Mouse (Mus musculus): ENCODE data around the gene Hspa5. TPM values are rescaled to one million over a fixed set of nuclear protein-coding genes. Genes with fewer than 3 reads are reported as not detected.
"Not testable (repeated sequence)": the region's sequence is repeated elsewhere in the genome, so short reads cannot be mapped to it uniquely, and the experiment has no call there.

Gene Hspa5
- polyA plus RNA-seq, 1 experiment = 328 TPM

DNA sequence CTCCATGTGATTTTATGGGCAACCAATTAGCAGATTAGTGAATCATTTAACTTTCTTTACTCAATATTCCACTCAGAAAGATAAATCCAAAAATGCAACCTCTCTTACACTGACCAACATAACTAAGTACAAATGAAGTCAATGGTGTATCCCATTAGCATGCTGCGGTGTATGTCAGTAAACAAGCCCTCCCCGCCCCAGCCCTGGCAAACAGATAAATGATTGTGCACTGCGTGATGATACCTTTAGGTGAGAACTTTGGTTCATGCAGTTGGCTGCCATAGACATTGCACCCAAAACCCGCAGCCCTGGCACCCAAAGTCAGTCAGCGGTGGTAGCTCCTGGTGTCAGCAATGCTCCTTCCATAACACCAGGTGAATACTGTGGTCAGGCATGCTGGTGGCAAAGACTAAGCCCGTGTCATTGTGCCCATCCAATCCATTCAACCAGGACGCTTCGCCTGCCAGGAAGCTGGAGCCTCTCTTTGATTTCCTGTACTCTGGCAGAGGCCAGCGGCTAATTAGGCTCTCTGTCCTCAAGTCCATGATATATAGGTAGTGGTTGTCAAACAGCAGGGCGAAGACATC lies 33.7 kb downstream of the Hspa5 start:
- Histone ChIP-seq H3K27ac (ENCODE audit: insufficient read depth, low read depth, low read length) (no peak overlapping the region), H3K4me3 (ENCODE audit: insufficient read depth, low read length) (no peak overlapping the region), H3K4me1 (ENCODE audit: control insufficient read depth, insufficient read depth, low read length) (peaks cover 34% of the 10 kb centered on the region)
- TF ChIP-seq CTCF (IDR thresholded peaks at IDR 0.05; ENCODE audit: low read depth, low read length) = no peak

DNA sequence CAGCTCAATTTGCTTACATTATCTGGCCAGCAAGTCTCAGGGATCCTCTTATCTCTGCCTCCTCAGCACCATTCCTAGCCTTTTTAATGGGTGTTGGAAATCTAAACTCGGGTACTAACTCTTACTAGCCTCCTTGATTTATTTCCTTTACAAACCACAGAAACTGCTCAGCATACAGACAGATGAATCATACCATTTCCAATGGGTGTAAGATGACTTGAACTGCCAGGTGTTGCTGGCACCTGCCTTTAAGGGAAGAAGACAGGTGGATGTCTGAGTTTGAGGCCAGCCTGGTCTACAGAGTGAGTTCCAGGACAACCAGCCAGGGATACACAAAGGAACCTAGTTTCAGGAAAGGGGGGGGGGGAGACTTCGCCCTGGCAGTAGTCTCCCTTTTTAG lies 36.3 kb downstream of the Hspa5 start:
- TF ChIP-seq POLR2A (IDR thresholded peaks at IDR 0.05; ENCODE audit: borderline replicate concordance, low read depth, low read length) (no peak), CTCF (IDR thresholded peaks at IDR 0.05; ENCODE audit: low read depth, low read length) (no peak)
- Histone ChIP-seq H3K4me1 (ENCODE audit: control insufficient read depth, insufficient read depth, low read length) (peaks cover 31% of the 10 kb centered on the region), H3K4me3 (ENCODE audit: insufficient read depth, low read length) (no peak overlapping the region), H3K27ac (ENCODE audit: insufficient read depth, low read depth, low read length) (no peak overlapping the region)

DNA sequence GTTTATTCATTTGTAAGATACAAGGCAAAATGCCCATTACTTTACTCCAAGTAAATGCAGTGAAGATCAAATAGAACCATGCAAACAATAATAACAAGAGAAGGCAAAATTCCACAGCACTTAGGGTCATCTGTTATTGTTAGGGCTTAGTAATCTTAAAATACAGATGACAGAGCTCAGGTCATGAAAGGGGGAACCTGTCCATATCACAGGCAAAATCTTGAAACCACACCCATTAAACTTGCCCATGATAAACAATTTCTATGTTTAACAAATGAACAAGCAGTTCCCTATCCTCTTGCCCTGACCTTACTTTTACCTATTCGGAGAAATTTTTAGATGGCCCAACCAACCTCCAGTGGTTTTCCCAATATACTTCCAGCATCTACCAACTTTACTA lies 37.8 kb downstream of the Hspa5 start:
- Histone ChIP-seq H3K4me3 (ENCODE audit: insufficient read depth, low read length) (no peak overlapping the region), H3K27ac (ENCODE audit: insufficient read depth, low read depth, low read length) (no peak overlapping the region), H3K4me1 (ENCODE audit: control insufficient read depth, insufficient read depth, low read length) (peaks cover 22% of the 10 kb centered on the region)
- TF ChIP-seq CTCF (IDR thresholded peaks at IDR 0.05; ENCODE audit: low read depth, low read length) (no peak), POLR2A (IDR thresholded peaks at IDR 0.05; ENCODE audit: borderline replicate concordance, low read depth, low read length) (no peak)

DNA sequence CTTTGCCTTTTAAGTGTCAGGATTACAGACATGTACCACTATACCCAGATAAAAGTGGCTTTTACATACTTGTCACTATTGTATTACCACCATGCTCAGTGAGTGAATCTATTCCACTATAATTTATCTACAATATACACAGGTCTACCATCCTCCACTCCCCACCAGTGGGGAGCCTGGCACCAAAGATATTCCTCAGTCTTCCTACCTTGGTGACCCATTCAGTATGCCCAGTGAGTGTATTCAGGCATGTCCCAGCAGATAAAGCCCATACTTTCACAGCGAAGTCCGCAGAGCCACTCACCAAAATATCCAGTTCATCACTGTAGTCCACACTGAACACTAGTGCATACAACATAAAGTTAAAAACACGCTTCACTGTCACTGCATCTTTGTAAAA lies 39.0 kb downstream of the Hspa5 start:
- H3K27ac ChIP-seq (ENCODE audit: insufficient read depth, low read depth, low read length) = no peak overlapping the region
- H3K4me3 ChIP-seq (ENCODE audit: insufficient read depth, low read length) = no peak overlapping the region
- H3K4me1 ChIP-seq (ENCODE audit: control insufficient read depth, insufficient read depth, low read length) = peaks cover 16% of the 10 kb centered on the region
- TF ChIP-seq POLR2A (IDR thresholded peaks at IDR 0.05; ENCODE audit: borderline replicate concordance, low read depth, low read length) = no peak
- TF ChIP-seq CTCF (IDR thresholded peaks at IDR 0.05; ENCODE audit: low read depth, low read length) = no peak

DNA sequence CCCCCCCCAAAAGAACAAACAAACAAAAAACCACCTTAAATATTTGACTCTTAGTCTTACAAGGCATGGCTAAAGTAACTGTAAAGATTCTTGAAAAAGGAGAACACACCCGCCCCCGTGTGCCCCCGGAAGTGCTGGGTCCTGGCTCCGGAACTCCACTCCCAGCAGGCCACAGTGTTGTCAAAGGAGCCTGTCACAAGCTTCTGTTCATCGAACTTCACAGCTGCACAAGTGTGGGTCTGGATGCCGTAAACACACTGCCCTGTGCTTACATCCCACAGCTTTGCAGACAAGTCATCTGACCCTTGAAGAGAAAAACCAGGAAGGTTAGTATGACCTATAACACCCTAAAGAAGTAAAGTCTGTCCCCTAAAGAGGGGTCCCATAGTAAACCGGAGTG lies 40.9 kb downstream of the Hspa5 start:
- no peak for TF ChIP-seq CTCF (IDR thresholded peaks at IDR 0.05; ENCODE audit: low read depth, low read length)
- no peak for TF ChIP-seq POLR2A (IDR thresholded peaks at IDR 0.05; ENCODE audit: borderline replicate concordance, low read depth, low read length)
- peaks cover 7% of the 10 kb centered on the region for H3K4me1 ChIP-seq (ENCODE audit: control insufficient read depth, insufficient read depth, low read length)
- no peak overlapping the region for H3K4me3 ChIP-seq (ENCODE audit: insufficient read depth, low read length)
- no peak overlapping the region for H3K27ac ChIP-seq (ENCODE audit: insufficient read depth, low read depth, low read length)

DNA sequence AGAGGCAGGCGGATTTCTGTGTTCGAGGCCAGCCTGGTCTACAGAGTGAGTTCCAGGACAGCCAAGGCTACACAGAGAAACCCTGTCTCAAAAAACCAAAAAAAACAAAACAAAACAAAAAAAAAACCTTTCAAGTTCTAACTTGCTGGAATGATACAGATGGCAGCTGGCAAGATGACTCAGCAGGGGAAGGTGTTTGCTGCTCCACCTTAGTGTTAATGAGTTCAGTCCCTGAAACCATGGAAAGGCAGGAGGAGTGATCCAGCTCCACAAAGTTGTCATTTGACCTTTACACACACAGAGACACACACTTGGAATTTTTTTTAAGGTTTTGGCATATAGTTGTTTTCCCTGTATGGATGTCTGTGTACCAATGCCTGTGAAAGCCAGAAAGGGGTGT lies 44.1 kb downstream of the Hspa5 start:
- H3K4me3 ChIP-seq (ENCODE audit: insufficient read depth, low read length); H3K27ac ChIP-seq (ENCODE audit: insufficient read depth, low read depth, low read length); H3K4me1 ChIP-seq (ENCODE audit: control insufficient read depth, insufficient read depth, low read length): not testable (repeated sequence)

DNA sequence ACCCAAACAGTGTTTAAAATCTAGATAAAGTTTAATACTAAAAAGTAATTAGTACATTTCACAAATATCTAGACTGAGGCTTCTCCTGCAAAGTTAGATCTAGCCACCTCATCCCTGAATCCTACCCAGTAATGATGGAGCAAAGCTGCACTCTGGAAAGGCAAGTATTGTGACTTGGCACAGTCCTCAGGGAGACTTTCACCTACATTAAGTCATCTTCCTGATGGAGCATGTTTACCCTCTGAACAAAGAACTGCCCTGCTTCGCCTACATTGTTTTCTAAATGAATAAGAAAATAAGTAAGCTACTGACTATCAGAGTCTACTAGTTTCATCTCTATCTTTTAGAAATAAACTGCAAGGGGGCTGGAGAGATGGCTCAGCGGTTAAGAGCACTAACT lies 46.7 kb downstream of the Hspa5 start:
- Histone ChIP-seq H3K27ac (ENCODE audit: insufficient read depth, low read depth, low read length) (no peak overlapping the region), H3K4me1 (ENCODE audit: control insufficient read depth, insufficient read depth, low read length) (peaks cover 6% of the 10 kb centered on the region; the same call in 1 of the 2 replicates), H3K4me3 (ENCODE audit: insufficient read depth, low read length) (no peak overlapping the region)
- TF ChIP-seq CTCF (IDR thresholded peaks at IDR 0.05; ENCODE audit: low read depth, low read length) = no peak
- TF ChIP-seq POLR2A (IDR thresholded peaks at IDR 0.05; ENCODE audit: borderline replicate concordance, low read depth, low read length) = no peak

DNA sequence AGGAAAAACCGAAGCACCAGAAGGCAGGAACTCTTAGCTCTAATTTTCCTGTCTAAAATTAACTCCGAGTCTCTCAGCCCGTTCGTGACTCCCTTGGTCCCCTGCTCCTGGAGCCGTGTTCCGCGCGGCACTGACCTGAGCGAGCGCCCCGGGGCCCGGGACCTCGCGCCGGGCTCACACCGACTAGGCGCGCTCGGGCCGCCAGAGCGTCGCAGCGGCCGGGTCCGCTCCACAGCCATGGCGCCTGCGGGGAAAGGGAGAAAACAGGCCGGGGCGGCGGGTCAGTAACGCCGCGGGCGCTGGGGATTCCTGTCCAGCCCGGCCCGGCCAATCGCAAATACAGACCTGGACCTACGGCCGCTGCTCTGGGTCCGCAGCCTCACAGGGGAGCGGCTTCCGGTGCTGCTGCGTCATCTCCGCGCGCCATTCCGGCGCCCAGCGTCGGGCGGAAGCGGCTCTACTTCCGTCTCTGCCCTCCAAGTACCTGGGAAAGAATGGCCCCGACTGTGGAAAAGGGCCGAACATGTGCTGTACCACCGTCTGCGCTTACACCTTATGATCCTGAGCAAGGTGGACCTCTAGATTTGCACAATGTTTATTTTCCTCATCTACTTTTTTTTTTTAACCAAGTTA lies 54.2 kb downstream of the Hspa5 start, which contains the start of gene Fbxw2:
TSS of gene Fbxw2 (minus strand) at position 485 of the 633 bp plus-strand sequence.
- H3K4me1 ChIP-seq (ENCODE audit: control insufficient read depth, insufficient read depth, low read length) = peaks cover 19% of the 10 kb centered on the region

DNA sequence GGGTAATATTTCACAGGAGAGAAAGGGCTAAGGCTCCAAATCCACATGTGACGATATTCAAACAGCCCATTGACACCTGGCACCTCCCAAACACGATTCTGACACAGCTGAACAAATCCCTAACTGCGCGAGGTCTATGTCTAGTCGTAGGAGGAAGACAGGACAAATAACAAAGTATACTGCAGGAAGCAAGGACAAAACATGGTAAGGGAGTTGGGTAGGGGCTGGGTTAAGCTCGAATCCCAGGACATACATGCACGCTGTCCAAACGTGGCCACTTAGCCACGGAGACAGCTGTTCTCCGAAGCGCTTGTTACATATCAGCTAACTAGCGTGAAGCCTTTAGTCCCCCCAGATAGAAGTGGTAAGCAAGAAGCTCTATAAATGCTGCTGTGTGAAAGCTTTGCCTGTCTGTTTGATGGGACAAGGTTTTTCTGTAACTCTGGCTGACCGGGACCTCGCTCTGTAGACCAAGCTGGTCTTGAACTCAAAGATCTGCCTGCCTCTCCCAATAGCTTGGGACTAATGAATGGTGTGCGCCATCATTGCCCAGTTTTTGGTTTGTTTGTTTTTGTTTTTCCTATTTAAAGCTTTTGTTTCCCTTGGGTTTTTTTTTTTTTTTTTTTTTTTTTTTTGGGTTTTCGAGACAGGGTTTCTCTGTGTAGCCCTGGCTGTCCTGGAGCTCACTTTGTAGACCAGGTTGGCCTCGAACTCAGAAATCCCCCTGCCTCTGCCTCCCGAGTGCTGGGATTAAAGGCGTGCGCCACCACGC lies 54.9 kb downstream of the Hspa5 start:
- Histone ChIP-seq H3K4me3 (ENCODE audit: insufficient read depth, low read length) (peak overlapping the region; percentile 69), H3K27ac (ENCODE audit: insufficient read depth, low read depth, low read length) (peak overlapping the region; percentile 51), H3K4me1 (ENCODE audit: control insufficient read depth, insufficient read depth, low read length) (peaks cover 19% of the 10 kb centered on the region)
- no peak for TF ChIP-seq POLR2A (IDR thresholded peaks at IDR 0.05; ENCODE audit: borderline replicate concordance, low read depth, low read length)
- TF ChIP-seq CTCF (IDR thresholded peaks at IDR 0.05; ENCODE audit: low read depth, low read length) = no peak

More for the DNA sequence above, 54.2 kb downstream of the Hspa5 start, which contains the start of gene Fbxw2:
- no peak for TF ChIP-seq CTCF (IDR thresholded peaks at IDR 0.05; ENCODE audit: low read depth, low read length)
- no peak for TF ChIP-seq POLR2A (IDR thresholded peaks at IDR 0.05; ENCODE audit: borderline replicate concordance, low read depth, low read length)
- Histone ChIP-seq H3K4me3 (ENCODE audit: insufficient read depth, low read length) (peak within 1 kb of the TSS; percentile 69), H3K27ac (ENCODE audit: insufficient read depth, low read depth, low read length) (peak within 1 kb of the TSS; percentile 51)

Other genes with a start within 250 kb of the Hspa5 start
- 90.8 and 98.7 TPM in 2 replicates for gene Gapvd1, start 16.7 kb upstream of the Hspa5 start, polyA plus RNA-seq (2012; ENCODE audit: insufficient read depth, insufficient read length, missing spikeins)
- 10.2 and 10.6 TPM in 2 replicates for gene Rabepk, start 27.9 kb downstream of the Hspa5 start, polyA plus RNA-seq (2012; ENCODE audit: insufficient read depth, insufficient read length, missing spikeins)
- 53.3 and 56.3 TPM in 2 replicates for gene Fbxw2, start 54.3 kb downstream of the Hspa5 start, polyA plus RNA-seq (2012; ENCODE audit: insufficient read depth, insufficient read length, missing spikeins)
- not detected in 2 replicates for gene Gm34653, start 61.0 kb downstream of the Hspa5 start, polyA plus RNA-seq (2012; ENCODE audit: insufficient read depth, insufficient read length, missing spikeins)
- gene Cutal, start 102.4 kb downstream of the Hspa5 start, polyA plus RNA-seq (2012; ENCODE audit: insufficient read depth, insufficient read length, missing spikeins) = not detected in 2 replicates
- gene Psmd5, start 103.0 kb downstream of the Hspa5 start, polyA plus RNA-seq (2012; ENCODE audit: insufficient read depth, insufficient read length, missing spikeins) = 34.5 and 37.8 TPM in 2 replicates
- 9.9 and 13.4 TPM in 2 replicates for gene Phf19, start 142.1 kb downstream of the Hspa5 start, polyA plus RNA-seq (2012; ENCODE audit: insufficient read depth, insufficient read length, missing spikeins)
- gene Traf1, start 189.8 kb downstream of the Hspa5 start, polyA plus RNA-seq (2012; ENCODE audit: insufficient read depth, insufficient read length, missing spikeins) = 22.0 and 28.0 TPM in 2 replicates